ENCODE assay signal across 16 mouse cellular contexts in the genomic region with DNA sequence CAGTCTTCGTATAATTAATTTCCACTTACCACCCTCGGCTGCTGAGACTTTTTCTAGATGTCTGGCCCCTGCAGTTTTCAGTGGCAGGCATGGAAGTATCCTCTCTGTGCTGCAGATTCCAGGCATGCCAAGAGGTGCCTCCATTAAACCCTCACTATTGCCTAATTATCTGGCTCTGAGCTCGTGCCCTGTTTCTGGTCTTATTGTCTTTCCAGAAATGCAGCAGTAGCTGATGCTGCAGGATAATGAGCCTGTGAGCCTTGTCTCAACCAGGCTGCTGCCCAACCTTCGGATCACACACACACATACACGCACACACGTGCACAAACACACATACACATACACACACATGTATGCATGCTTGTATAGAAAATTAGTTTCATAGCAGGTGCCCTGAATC.
"Had no signal": no experiment of that assay in that cellular context is flagged by ENCODE, and none has a peak within 500 bp of the region (broad histone marks: within the 10 kb centered on the region; RNA-seq: fewer than 3 reads in every experiment).

No protein-coding gene starts in this region.

- H3K4me3 ChIP-seq: left cerebral cortex, adult 2 months; limb, embryonic 15.5 days; liver, embryonic 12.5 days; lung, embryonic 15.5 days; megakaryocyte, embryonic 14.5 days; midbrain, embryonic 12.5 days; stomach, embryonic 15.5 days had no signal

- H3K9ac ChIP-seq: limb, embryonic 15.5 days; liver, embryonic 12.5 days; lung, embryonic 15.5 days; midbrain, embryonic 12.5 days; stomach, embryonic 15.5 days had no signal

- H3K27ac ChIP-seq: kidney, postnatal 0 days; left cerebral cortex, adult 2 months; limb, embryonic 15.5 days; liver, embryonic 12.5 days; lung, embryonic 15.5 days; macrophage; midbrain, embryonic 12.5 days; stomach, embryonic 15.5 days had no signal

- H3K4me2 ChIP-seq: limb, embryonic 15.5 days; liver, embryonic 12.5 days; lung, embryonic 15.5 days; midbrain, embryonic 12.5 days; stomach, embryonic 15.5 days had no signal

- H3K9me3 ChIP-seq: limb, embryonic 15.5 days; liver, embryonic 12.5 days; lung, embryonic 15.5 days; megakaryocyte, embryonic 14.5 days; midbrain, embryonic 12.5 days; stomach, embryonic 15.5 days had no signal

- ATAC-seq: liver, embryonic 12.5 days had no signal

- H3K36me3 ChIP-seq: limb, embryonic 15.5 days; liver, embryonic 12.5 days; lung, embryonic 15.5 days; midbrain, embryonic 12.5 days; stomach, embryonic 15.5 days had no signal

- H3K27me3 ChIP-seq: limb, embryonic 15.5 days; liver, embryonic 12.5 days; lung, embryonic 15.5 days; megakaryocyte, embryonic 14.5 days; midbrain, embryonic 12.5 days; stomach, embryonic 15.5 days had no signal

- DNase-seq: kidney, adult 11 months; kidney, adult 9 months; kidney, postnatal 36 days; lung, postnatal 14 days; right cerebral cortex, postnatal 14 days; thymus, adult 2 months; thymus, postnatal 25 days had no signal

- H3K4me1 ChIP-seq: limb, embryonic 15.5 days; liver, embryonic 12.5 days; lung, embryonic 15.5 days; megakaryocyte, embryonic 14.5 days; stomach, embryonic 15.5 days had no signal
